In the genomic region with DNA sequence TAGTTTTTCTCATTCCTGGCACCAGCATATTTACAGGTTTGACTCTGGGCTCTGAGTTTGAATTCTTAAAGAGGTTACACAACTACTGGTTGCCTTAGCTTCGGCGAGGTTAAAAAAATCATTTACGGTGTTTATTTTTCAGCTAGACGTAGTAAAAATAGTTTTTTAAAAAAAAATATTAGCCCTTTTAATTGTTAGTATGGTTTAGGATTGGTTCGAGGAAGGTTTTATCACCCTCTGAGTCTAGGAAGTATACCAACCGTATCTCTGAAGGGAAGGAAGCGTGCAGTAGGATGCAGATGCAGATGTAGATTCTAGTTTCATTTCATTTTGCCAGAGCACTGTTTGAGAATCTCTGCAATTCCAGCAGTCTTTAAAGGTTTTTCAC, we compare ENCODE assay signal across 8 mouse cellular contexts. TPM values are rescaled to one million over a fixed set of nuclear protein-coding genes. Genes with fewer than 3 reads are reported as not detected.
DNase-seq lines count a peak whose midpoint lies in the region; ATAC-seq lines count a peak whose summit lies in the region.

No protein-coding gene starts in this region.

- H3K4me1 ChIP-seq in liver, embryonic 13.5 days (replicated peaks): peaks cover 30% of the 10 kb centered on the region

- DNase-seq in CD4-positive, CD25-positive, alpha-beta regulatory T cell, adult 2 months (ENCODE audit: low read depth, low spot score): peak; percentile 31
- peak; percentile 16 for DNase-seq in thymus, postnatal 0 days (ENCODE audit: low spot score)
- DNase-seq in thymus, postnatal 10 days (ENCODE audit: low spot score in 2 of 2): no peak
- no peak for DNase-seq in liver, embryonic 13.5 days
- DNase-seq in spleen, postnatal 4 days (ENCODE audit: low spot score in 2 of 2): no peak
- no peak for DNase-seq in urinary bladder, postnatal 14 days (ENCODE audit: low spot score)
- no peak for DNase-seq in kidney, postnatal 25 days

- peak overlapping the region; percentile 78 for H3K4me2 ChIP-seq in liver, embryonic 13.5 days

- WGBS in liver, embryonic 13.5 days (ENCODE audit: insufficient replicate concordance): 2% methylated on average over 7 of the region's 7 CpGs

- H3K9me3 ChIP-seq in liver, embryonic 13.5 days (replicated peaks): no peaks in the 10 kb centered on the region

- H3K27me3 ChIP-seq in liver, embryonic 13.5 days: no peaks in the 10 kb centered on the region

- peak overlapping the region; percentile 99 for H3K4me3 ChIP-seq in liver, embryonic 13.5 days (replicated peaks)

- peaks cover 6% of the 10 kb centered on the region; the same call in 1 of the 2 replicates for H3K36me3 ChIP-seq in liver, embryonic 13.5 days

- ATAC-seq in CD4-positive, CD25-positive, alpha-beta regulatory T cell, adult 4 months: no peak
- ATAC-seq in liver, embryonic 13.5 days (ENCODE audit: low read depth): no peak

- peak overlapping the region; percentile 95 for H3K27ac ChIP-seq in liver, embryonic 13.5 days

- H3K9ac ChIP-seq in liver, embryonic 13.5 days: peak overlapping the region; percentile 99

RNA-seq across cellular contexts. Expression of a gene that starts 1.6 kb away (rescaled TPM):
- 10 to 100 TPM; 10.5 to 11.2 TPM for polyA plus RNA-seq in CD4-positive, CD25-positive, alpha-beta regulatory T cell, adult 4 months (2017; shearing (Covaris generic))
- 18.6 and 22.2 TPM in 2 replicates for polyA plus RNA-seq in thymus, postnatal 0 days (2015; fragmentation: Nextera tagmentation; extraction: Ambion mirVana)
- polyA plus RNA-seq in liver, embryonic 13.5 days (2015; fragmentation: Nextera tagmentation; extraction: Ambion mirVana): 4.2 and 5.2 TPM in 2 replicates

RNA-seq across cellular contexts. Expression of a gene that starts 52.4 kb away (rescaled TPM):
- 10 to 100 TPM in 1 of 2 experiments, 1 to 10 TPM in 1; 7.9 to 10.2 TPM for polyA plus RNA-seq in CD4-positive, CD25-positive, alpha-beta regulatory T cell, adult 4 months (2017; shearing (Covaris generic))
- polyA plus RNA-seq in thymus, postnatal 0 days (2015; fragmentation: Nextera tagmentation; extraction: Ambion mirVana): 38.9 and 43.8 TPM in 2 replicates
- 6.7 and 6.8 TPM in 2 replicates for polyA plus RNA-seq in liver, embryonic 13.5 days (2015; fragmentation: Nextera tagmentation; extraction: Ambion mirVana)

RNA-seq across cellular contexts. Expression of a gene that starts 55.9 kb away (rescaled TPM):
- 100 to 1,000 TPM; 350 to 445 TPM for polyA plus RNA-seq in CD4-positive, CD25-positive, alpha-beta regulatory T cell, adult 4 months (2017; shearing (Covaris generic))
- 59.5 and 64.6 TPM in 2 replicates for polyA plus RNA-seq in thymus, postnatal 0 days (2015; fragmentation: Nextera tagmentation; extraction: Ambion mirVana)
- 2.0 and 2.2 TPM in 2 replicates for polyA plus RNA-seq in liver, embryonic 13.5 days (2015; fragmentation: Nextera tagmentation; extraction: Ambion mirVana)

Comparison
In these comparisons a context has a peak if more than half of its experiments do, and no peak if none do; other contexts are left out.
1. DNase-seq: peak in CD4-positive, CD25-positive, alpha-beta regulatory T cell, adult 2 months (single experiment) and thymus, postnatal 0 days (single experiment); none in thymus, postnatal 10 days (0 of 2), liver, embryonic 13.5 days (single experiment), spleen, postnatal 4 days (0 of 2), urinary bladder, postnatal 14 days (single experiment) and kidney, postnatal 25 days (0 of 2).
2. RNA of a gene that starts 55.9 kb away (polyA plus RNA-seq): 350 to 445 TPM in CD4-positive, CD25-positive, alpha-beta regulatory T cell, adult 4 months and 59.5 to 64.6 TPM in thymus, postnatal 0 days; 2.0 to 2.2 TPM in liver, embryonic 13.5 days; every median in the first group is over 10 times any median in the second.